Mouse (Mus musculus): ENCODE data around the gene Slc17a9. TPM values are rescaled to one million over a fixed set of nuclear protein-coding genes. Genes with fewer than 3 reads are reported as not detected.

The Slc17a9 gene
- polyA plus RNA-seq, 1 experiment from 2014 or later, result 0.17 TPM

DNA sequence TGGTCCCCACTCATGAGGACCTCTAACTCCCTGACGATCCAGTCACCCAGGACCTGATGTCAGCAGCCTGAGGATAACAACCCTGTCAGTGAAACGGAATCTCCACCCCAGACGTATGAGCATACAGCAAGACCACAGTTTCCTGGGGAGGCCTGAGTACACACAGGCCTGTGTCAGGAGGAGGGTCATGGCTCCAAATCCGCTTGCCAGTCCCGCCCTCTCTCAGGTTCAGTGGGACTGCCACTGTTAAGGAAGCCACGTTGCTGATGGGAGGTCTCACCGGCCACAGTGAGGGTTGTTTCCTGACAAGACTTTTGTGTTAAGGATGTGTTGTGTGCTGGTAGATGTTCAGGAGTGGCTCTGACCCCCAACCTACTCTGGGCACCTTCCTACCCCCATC, 16.4 kb downstream of the Slc17a9 start:
- no peak for ATAC-seq (replicated peaks)
- WGBS, result 81% methylated on average over 7 of the region's 7 CpGs
- H3K4me1 ChIP-seq, result 0 out of 2 replicates have a peak, but pooled peaks cover 5% of the 10 kb centered on the region

GRCm38 (mm10) chr2:180742820-180743219, 17.8 kb downstream of the Slc17a9 start:
- ATAC-seq (replicated peaks), result no peak
- Histone ChIP-seq H3K9me3 (no peaks in the 10 kb centered on the region), H3K4me1 (peaks cover 5% of the 10 kb centered on the region; the same call in 1 of the 2 replicates), H3K27ac (no peak overlapping the region), H3K9ac (no peak overlapping the region), H3K27me3 (replicated peaks) (0 out of 2 replicates have a peak, but pooled peaks cover 3% of the 10 kb centered on the region), H3K4me2 (no peak overlapping the region), H3K36me3 (replicated peaks) (no peaks in the 10 kb centered on the region), H3K4me3 (no peak overlapping the region)
- 86% methylated on average over 6 of the region's 6 CpGs for WGBS

More for the DNA sequence above, 16.4 kb downstream of the Slc17a9 start:
- no peak overlapping the region for H3K9ac ChIP-seq
- H3K4me3 ChIP-seq, result no peak overlapping the region
- no peaks in the 10 kb centered on the region for H3K9me3 ChIP-seq
- H3K36me3 ChIP-seq (replicated peaks), result no peaks in the 10 kb centered on the region
- H3K27ac ChIP-seq, result no peak overlapping the region
- no peak overlapping the region for H3K4me2 ChIP-seq
- H3K27me3 ChIP-seq (replicated peaks), result 0 out of 2 replicates have a peak, but pooled peaks cover 3% of the 10 kb centered on the region

GRCm38 (mm10) chr2:180743321-180743720, 18.3 kb downstream of the Slc17a9 start:
- no peak overlapping the region for H3K9ac ChIP-seq
- WGBS, result 94% methylated on average over 2 of the region's 2 CpGs
- H3K27me3 ChIP-seq (replicated peaks), result 0 out of 2 replicates have a peak, but pooled peaks cover 3% of the 10 kb centered on the region
- no peaks in the 10 kb centered on the region for H3K36me3 ChIP-seq (replicated peaks)
- H3K27ac ChIP-seq, result no peak overlapping the region
- H3K4me3 ChIP-seq, result no peak overlapping the region
- peaks cover 5% of the 10 kb centered on the region; the same call in 1 of the 2 replicates for H3K4me1 ChIP-seq
- no peak for ATAC-seq (replicated peaks)
- no peaks in the 10 kb centered on the region for H3K9me3 ChIP-seq
- no peak overlapping the region for H3K4me2 ChIP-seq

GRCm38 (mm10) chr2:180745248-180745927, 20.3 kb downstream of the Slc17a9 start:
- no peaks in the 10 kb centered on the region for H3K9me3 ChIP-seq
- H3K36me3 ChIP-seq (replicated peaks), result no peaks in the 10 kb centered on the region
- 36% methylated on average over 17 of the region's 17 CpGs for WGBS
- peak; percentile 80 for ATAC-seq (replicated peaks)
- H3K27ac ChIP-seq, result no peak overlapping the region
- no peaks in the 10 kb centered on the region for H3K27me3 ChIP-seq (replicated peaks)
- peaks cover 11% of the 10 kb centered on the region; the same call in 1 of the 2 replicates for H3K4me1 ChIP-seq
- no peak overlapping the region for H3K4me3 ChIP-seq
- no peak overlapping the region for H3K4me2 ChIP-seq
- H3K9ac ChIP-seq, result no peak overlapping the region

DNA sequence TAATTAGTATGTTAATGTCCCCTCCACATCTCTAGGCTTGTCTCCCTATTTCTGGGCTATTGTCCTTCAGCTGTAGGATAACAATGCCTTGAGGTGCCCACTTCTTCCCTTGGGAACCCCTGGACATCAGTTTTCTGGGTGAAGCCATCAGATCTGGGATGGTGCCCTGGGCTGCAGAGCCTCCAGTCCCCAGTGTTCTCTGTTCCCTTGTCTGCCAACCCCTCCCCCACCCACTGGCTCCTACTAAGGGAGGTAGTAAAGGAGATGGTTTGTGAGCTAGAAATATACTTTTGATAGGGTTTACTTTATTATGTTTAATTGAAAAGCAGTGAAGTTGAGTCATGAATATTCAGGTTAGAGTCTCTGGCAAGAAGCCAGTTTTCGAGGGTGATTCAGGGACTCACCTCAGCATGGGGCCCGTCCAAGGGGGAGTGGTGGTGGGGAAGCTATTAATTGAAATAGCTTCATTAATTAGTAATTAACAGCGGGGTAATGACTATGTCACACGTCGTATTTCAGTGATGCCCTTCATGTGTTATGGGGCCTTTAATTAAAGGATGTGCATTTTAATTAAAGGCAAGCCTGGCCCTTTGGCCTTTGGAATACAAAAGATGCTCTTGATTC, 21.6 kb downstream of the Slc17a9 start:
- H3K4me1 ChIP-seq, result peaks cover 11% of the 10 kb centered on the region; the same call in 1 of the 2 replicates
- H3K9ac ChIP-seq, result no peak overlapping the region
- H3K9me3 ChIP-seq, result no peaks in the 10 kb centered on the region
- H3K4me2 ChIP-seq, result no peak overlapping the region
- 25% methylated on average over 5 of the region's 5 CpGs for WGBS
- no peak overlapping the region for H3K4me3 ChIP-seq
- no peaks in the 10 kb centered on the region for H3K36me3 ChIP-seq (replicated peaks)
- ATAC-seq (replicated peaks), result no peak
- no peaks in the 10 kb centered on the region for H3K27me3 ChIP-seq (replicated peaks)
- no peak overlapping the region for H3K27ac ChIP-seq

GRCm38 (mm10) chr2:180748904-180749303, 23.8 kb downstream of the Slc17a9 start:
- H3K27ac ChIP-seq, result no peak overlapping the region
- no peak for ATAC-seq (replicated peaks)
- H3K4me3 ChIP-seq, result no peak overlapping the region
- H3K4me1 ChIP-seq, result peaks cover 11% of the 10 kb centered on the region; the same call in 1 of the 2 replicates
- no peaks in the 10 kb centered on the region for H3K9me3 ChIP-seq
- 55% methylated on average over 5 of the region's 5 CpGs for WGBS
- H3K36me3 ChIP-seq (replicated peaks), result no peaks in the 10 kb centered on the region
- no peaks in the 10 kb centered on the region for H3K27me3 ChIP-seq (replicated peaks)
- no peak overlapping the region for H3K4me2 ChIP-seq
- H3K9ac ChIP-seq, result no peak overlapping the region

DNA sequence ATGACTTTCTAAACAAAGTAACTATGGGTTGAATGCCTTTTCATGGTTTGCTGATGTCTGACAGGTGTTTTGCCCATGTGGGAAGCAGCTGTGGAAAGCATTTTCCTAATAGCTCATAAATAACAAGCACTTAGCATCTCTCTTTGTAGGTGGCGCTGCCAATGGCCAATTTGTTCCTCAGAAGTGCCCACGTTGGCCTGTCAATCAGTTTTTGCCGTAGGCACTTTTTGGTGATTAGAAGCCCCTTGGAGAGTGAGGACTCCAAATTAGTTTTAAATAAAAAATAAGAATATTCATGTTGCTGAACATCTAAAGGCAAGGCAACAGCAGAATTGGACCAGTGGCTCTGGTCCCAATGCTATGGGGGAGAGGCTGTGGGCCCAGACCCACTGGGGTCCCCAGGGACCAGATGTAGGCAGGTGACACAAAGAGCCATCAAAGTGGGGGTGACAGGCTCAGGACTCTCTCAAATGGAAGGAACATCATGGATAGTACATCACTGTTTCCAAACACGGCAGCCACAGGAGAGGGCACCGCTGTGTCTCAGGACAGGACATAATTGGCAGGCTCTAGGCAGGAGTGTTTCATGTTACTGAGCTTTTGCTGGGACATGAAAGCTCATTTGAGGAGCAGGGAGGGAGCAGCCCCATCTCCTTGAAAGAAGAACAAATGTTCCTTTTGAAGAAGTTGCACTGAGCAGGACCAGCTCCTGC, 30.1 kb downstream of the Slc17a9 start:
- H3K4me1 ChIP-seq, result peaks cover 23% of the 10 kb centered on the region
- WGBS, result 50% methylated on average over 5 of the region's 5 CpGs
- ATAC-seq (replicated peaks), result peak; percentile 66; the same call in 1 of the 2 replicates
- no peaks in the 10 kb centered on the region for H3K9me3 ChIP-seq
- no peak overlapping the region for H3K4me3 ChIP-seq
- no peaks in the 10 kb centered on the region for H3K36me3 ChIP-seq (replicated peaks)
- no peak overlapping the region for H3K4me2 ChIP-seq
- H3K9ac ChIP-seq, result no peak overlapping the region
- H3K27me3 ChIP-seq (replicated peaks), result no peaks in the 10 kb centered on the region
- H3K27ac ChIP-seq, result no peak overlapping the region

- no peaks in the 10 kb centered on the region for H3K36me3 ChIP-seq (replicated peaks)
- WGBS, result 4% methylated on average over 8 of the region's 8 CpGs
- no peak for ATAC-seq (replicated peaks)
Observed at GRCm38 (mm10) chr2:180755896-180756295, 30.8 kb downstream of the Slc17a9 start.

GRCm38 (mm10) chr2:180756786-180757185, 31.7 kb downstream of the Slc17a9 start:
- 11% methylated on average over 2 of the region's 2 CpGs for WGBS
- no peaks in the 10 kb centered on the region for H3K9me3 ChIP-seq
- no peaks in the 10 kb centered on the region for H3K36me3 ChIP-seq (replicated peaks)
- H3K4me2 ChIP-seq, result no peak overlapping the region
- no peak overlapping the region for H3K4me3 ChIP-seq
- H3K27me3 ChIP-seq (replicated peaks), result no peaks in the 10 kb centered on the region
- no peak for ATAC-seq (replicated peaks)
- no peak overlapping the region for H3K9ac ChIP-seq
- peaks cover 23% of the 10 kb centered on the region for H3K4me1 ChIP-seq
- H3K27ac ChIP-seq, result no peak overlapping the region

More at GRCm38 (mm10) chr2:180755896-180756295, 30.8 kb downstream of the Slc17a9 start:
- Histone ChIP-seq H3K9ac (no peak overlapping the region), H3K4me3 (no peak overlapping the region), H3K27ac (no peak overlapping the region), H3K4me1 (peaks cover 23% of the 10 kb centered on the region), H3K9me3 (no peaks in the 10 kb centered on the region), H3K4me2 (no peak overlapping the region), H3K27me3 (replicated peaks) (no peaks in the 10 kb centered on the region)

DNA sequence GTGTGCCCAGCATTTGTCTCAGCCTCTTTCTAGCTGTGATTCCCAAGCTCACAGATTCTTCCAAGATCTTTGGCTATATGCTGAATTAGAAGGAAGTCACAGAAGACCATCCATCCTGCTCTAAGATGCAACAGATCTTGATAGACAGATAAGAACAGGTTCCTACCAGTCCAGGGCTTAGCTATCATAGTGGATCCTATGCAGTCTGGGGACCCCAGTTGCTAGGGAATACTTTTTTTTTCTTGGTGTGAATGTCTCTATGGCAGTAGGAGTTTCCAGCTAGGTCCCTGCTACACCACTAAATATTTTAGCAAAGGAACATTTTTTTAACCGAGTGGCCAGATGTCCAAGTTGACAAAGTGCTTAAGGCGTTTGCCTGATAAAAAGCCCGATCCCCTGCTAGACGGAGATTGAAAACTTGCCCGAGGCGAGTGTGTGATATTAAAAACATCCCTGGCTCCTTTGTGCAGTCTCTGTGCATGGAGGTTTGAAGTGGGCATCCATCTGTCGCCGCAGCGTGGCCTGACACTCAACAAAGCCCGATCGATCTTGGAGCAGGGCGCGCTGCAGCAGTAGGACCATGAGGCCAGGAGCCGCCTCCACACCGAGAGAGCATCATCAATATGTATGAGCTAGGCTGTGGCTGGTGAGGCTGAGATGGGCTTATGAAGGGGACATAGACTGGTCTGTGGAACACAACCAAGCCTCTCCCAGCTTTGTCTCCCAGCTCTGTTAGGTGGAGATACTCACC, 33.6 kb downstream of the Slc17a9 start:
- H3K9ac ChIP-seq, result no peak overlapping the region
- no peaks in the 10 kb centered on the region for H3K9me3 ChIP-seq
- no peaks in the 10 kb centered on the region for H3K27me3 ChIP-seq (replicated peaks)
- peaks cover 23% of the 10 kb centered on the region for H3K4me1 ChIP-seq
- peak overlapping the region; percentile 14; the same call in 1 of the 2 replicates for H3K4me2 ChIP-seq
- H3K27ac ChIP-seq, result peak overlapping the region; percentile 14; the same call in 1 of the 2 replicates
- peak; percentile 65; the same call in 1 of the 2 replicates for ATAC-seq (replicated peaks)
- no peaks in the 10 kb centered on the region for H3K36me3 ChIP-seq (replicated peaks)
- H3K4me3 ChIP-seq, result no peak overlapping the region
- 13% methylated on average over 15 of the region's 15 CpGs for WGBS

- Histone ChIP-seq H3K4me2 (no peak overlapping the region), H3K4me1 (peaks cover 11% of the 10 kb centered on the region; the same call in 1 of the 2 replicates), H3K27me3 (replicated peaks) (no peaks in the 10 kb centered on the region), H3K9ac (no peak overlapping the region), H3K4me3 (no peak overlapping the region), H3K9me3 (no peaks in the 10 kb centered on the region), H3K27ac (no peak overlapping the region), H3K36me3 (replicated peaks) (no peaks in the 10 kb centered on the region)
- no peak for ATAC-seq (replicated peaks)
- WGBS, result 46% methylated on average over 11 of the region's 11 CpGs
Observed at GRCm38 (mm10) chr2:180764986-180765385, 39.9 kb downstream of the Slc17a9 start.
